9 mouse cellular contexts compared by ENCODE assay signal in the genomic region with DNA sequence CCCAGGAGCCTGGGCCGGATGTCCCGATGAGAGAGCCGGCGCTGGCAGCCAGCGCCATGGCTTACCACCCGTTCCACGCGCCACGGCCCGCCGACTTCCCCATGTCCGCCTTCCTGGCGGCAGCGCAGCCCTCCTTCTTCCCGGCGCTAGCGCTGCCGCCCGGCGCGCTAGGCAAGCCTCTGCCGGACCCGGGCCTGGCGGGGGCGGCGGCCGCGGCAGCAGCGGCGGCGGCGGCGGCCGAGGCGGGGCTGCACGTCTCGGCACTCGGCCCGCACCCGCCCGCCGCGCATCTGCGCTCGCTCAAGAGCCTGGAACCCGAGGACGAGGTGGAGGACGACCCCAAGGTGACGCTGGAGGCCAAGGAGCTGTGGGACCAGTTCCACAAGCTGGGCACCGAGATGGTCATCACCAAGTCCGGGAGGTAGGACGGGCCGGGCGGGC. TPM values are rescaled to one million over a fixed set of nuclear protein-coding genes. Genes with fewer than 3 reads are reported as not detected.
DNase-seq lines count a peak whose midpoint lies in the region; ATAC-seq and TF ChIP-seq lines count a peak whose summit lies in the region.
"Had no signal": no experiment of that assay in that cellular context is flagged by ENCODE, and none has a peak within 500 bp of the region (broad histone marks: within the 10 kb centered on the region; RNA-seq: fewer than 3 reads in every experiment).

No protein-coding gene starts in this region.

- no peaks in the 10 kb centered on the region for H3K36me3 ChIP-seq in heart, postnatal 0 days (replicated peaks; ENCODE audit: control insufficient read depth, insufficient read depth, low read length)
- H3K36me3 ChIP-seq in liver, embryonic 12.5 days = no peaks in the 10 kb centered on the region

- peak overlapping the region; percentile 61 for H3K4me3 ChIP-seq in heart, postnatal 0 days (ENCODE audit: low read depth, low read length)
- peak overlapping the region; percentile 55 for H3K4me3 ChIP-seq in liver, embryonic 12.5 days
- H3K4me3 ChIP-seq: erythroblast, embryonic 14.5 days had no signal

- 1% methylated on average over 38 of the region's 54 CpGs for WGBS in heart, postnatal 0 days
- under 1% methylated on average over 52 of the region's 54 CpGs for WGBS in liver, embryonic 12.5 days (ENCODE audit: insufficient replicate concordance)

- H3K9me3 ChIP-seq in heart, postnatal 0 days (replicated peaks; ENCODE audit: control insufficient read depth, low read length) = no peaks in the 10 kb centered on the region
- H3K9me3 ChIP-seq in liver, embryonic 12.5 days (replicated peaks) = no peaks in the 10 kb centered on the region

- no peak for ATAC-seq in heart, postnatal 0 days (ENCODE audit: insufficient read depth, low read depth)
- no peak for ATAC-seq in liver, embryonic 12.5 days

- peaks cover 16% of the 10 kb centered on the region; the same call in 1 of the 2 replicates for H3K4me1 ChIP-seq in heart, postnatal 0 days (ENCODE audit: control insufficient read depth, insufficient read depth)
- peaks cover 52% of the 10 kb centered on the region for H3K4me1 ChIP-seq in liver, embryonic 12.5 days

- TF ChIP-seq CTCF in heart, postnatal 0 days (IDR thresholded peaks at IDR 0.05; ENCODE audit: low read depth) = no peak

- H3K27me3 ChIP-seq in heart, postnatal 0 days (ENCODE audit: control insufficient read depth, insufficient read depth, low read length) = peaks cover 92% of the 10 kb centered on the region
- peaks cover 100% of the 10 kb centered on the region for H3K27me3 ChIP-seq in liver, embryonic 12.5 days (replicated peaks)

- peak overlapping the region; percentile 65 for H3K9ac ChIP-seq in heart, postnatal 0 days (replicated peaks; ENCODE audit: low read depth, low read length)
- H3K9ac ChIP-seq in liver, embryonic 12.5 days = peak overlapping the region; percentile 51

- no peak for TF ChIP-seq EP300 in heart, postnatal 0 days (IDR thresholded peaks at IDR 0.05; ENCODE audit: low read depth)

- peak; percentile 66 for DNase-seq in adrenal gland, adult 2 months
- no peak for DNase-seq in adrenal gland, adult 18-20 months (ENCODE audit: low spot score in 2 of 2)
- DNase-seq in MN1 (ENCODE audit: low spot score) = peak; percentile 61
- no peak for DNase-seq in heart, postnatal 0 days (ENCODE audit: low spot score)
- peak; percentile 49 for DNase-seq in retina, postnatal 1 day
- no peak for DNase-seq in right cerebral cortex, postnatal 14 days
- no peak for DNase-seq in layer of hippocampus, adult 8-10 months (ENCODE audit: low spot score in 2 of 2)

- H3K4me2 ChIP-seq in heart, postnatal 0 days (ENCODE audit: low read depth, low read length) = peak overlapping the region; percentile 83
- H3K4me2 ChIP-seq in liver, embryonic 12.5 days = peak overlapping the region; percentile 69

- H3K27ac ChIP-seq in heart, postnatal 0 days (ENCODE audit: low read depth) = peak overlapping the region; percentile 74
- H3K27ac ChIP-seq in liver, embryonic 12.5 days = peak overlapping the region; percentile 64

RNA-seq across cellular contexts. Expression of gene Tbx2, which starts 0.8 kb away (rescaled TPM):
- total RNA-seq in adrenal gland, adult 2 months (2021) = 10 to 100 TPM; 16.8 to 29.0 TPM
- 54.5 and 56.0 TPM in 2 replicates for polyA plus RNA-seq in adrenal gland, adult 2 months (2012; rRNA removed)
- total RNA-seq in adrenal gland, adult 18-20 months (2021) = 10 to 100 TPM; 14.5 to 17.7 TPM
- 8.5 and 12.0 TPM in 2 replicates for total RNA-seq in heart, postnatal 0 days (2014; rRNA removed; ENCODE audit: low replicate concordance)
- polyA plus RNA-seq in heart, postnatal 0 days (2015; fragmentation: Nextera tagmentation; extraction: Ambion mirVana) = 1.3 TPM in 2 replicates
- polyA plus RNA-seq in liver, embryonic 12.5 days (2016; fragmentation: Nextera tagmentation; extraction: Ambion mirVana) = 1.1 and 1.4 TPM in 2 replicates
- 1 to 10 TPM; 1.4 to 2.0 (median 1.7) TPM for total RNA-seq in layer of hippocampus, adult 8-10 months (2022)

RNA-seq across cellular contexts. Expression of gene Gm11444, which starts 17.0 kb away (rescaled TPM):
- total RNA-seq in adrenal gland, adult 2 months (2021) = not detected
- not detected in 2 replicates for polyA plus RNA-seq in adrenal gland, adult 2 months (2012; rRNA removed)
- not detected for total RNA-seq in adrenal gland, adult 18-20 months (2021)
- total RNA-seq in heart, postnatal 0 days (2014; rRNA removed; ENCODE audit: low replicate concordance) = not detected in 2 replicates
- not detected in 2 replicates for polyA plus RNA-seq in heart, postnatal 0 days (2015; fragmentation: Nextera tagmentation; extraction: Ambion mirVana)
- polyA plus RNA-seq in liver, embryonic 12.5 days (2016; fragmentation: Nextera tagmentation; extraction: Ambion mirVana) = not detected in 2 replicates
- total RNA-seq in layer of hippocampus, adult 8-10 months (2022) = not detected
- polyA plus RNA-seq: erythroblast, embryonic 14.5 days had no signal

RNA-seq across cellular contexts. Expression of gene Tbx4, which starts 53.1 kb away (rescaled TPM):
- total RNA-seq in adrenal gland, adult 2 months (2021) = under 1 TPM in 1 of 2 experiments, not detected in 1; 0.10 TPM
- polyA plus RNA-seq in adrenal gland, adult 2 months (2012; rRNA removed) = 0.10 and 0.27 TPM in 2 replicates
- total RNA-seq in adrenal gland, adult 18-20 months (2021) = not detected
- not detected in 2 replicates for total RNA-seq in heart, postnatal 0 days (2014; rRNA removed; ENCODE audit: low replicate concordance)
- polyA plus RNA-seq in heart, postnatal 0 days (2015; fragmentation: Nextera tagmentation; extraction: Ambion mirVana) = 0.05 and 0.07 TPM in 2 replicates
- polyA plus RNA-seq in liver, embryonic 12.5 days (2016; fragmentation: Nextera tagmentation; extraction: Ambion mirVana) = 0.12 and 0.35 TPM in 2 replicates
- under 1 TPM; 0.11 to 0.17 (median 0.14) TPM for total RNA-seq in layer of hippocampus, adult 8-10 months (2022)
- polyA plus RNA-seq: erythroblast, embryonic 14.5 days had no signal

Comparison
In these comparisons a context has a peak if more than half of its experiments do, and no peak if none do; other contexts are left out.
1. DNase-seq: peak in adrenal gland, adult 2 months (single experiment), MN1 (single experiment) and retina, postnatal 1 day (single experiment); none in adrenal gland, adult 18-20 months (0 of 2), heart, postnatal 0 days (single experiment), right cerebral cortex, postnatal 14 days (single experiment) and layer of hippocampus, adult 8-10 months (0 of 2).